Mouse (Mus musculus): Measurements from ENCODE around the gene Xpo6.

GRCm38 (mm10) chr7:126085154-126085553 is 115.1 kb downstream of the Xpo6 start:
- TF ChIP-seq POLR2A (IDR thresholded peaks at IDR 0.05; ENCODE audit: borderline replicate concordance, control insufficient read depth, low read depth, low read length) (no peak), CTCF (IDR thresholded peaks at IDR 0.05; ENCODE audit: control insufficient read depth, insufficient read depth, low read length) (no peak)
